Mouse (Mus musculus) lung, postnatal 25 days (tissue): ENCODE results near the gene Tcf7l1.

Experiments
- DNase-seq: peaks from one replicate; pipeline ENCODE4 v3.0.0; 2022; ENCODE audit warnings: low spot score

Gene Tcf7l1

DNA sequence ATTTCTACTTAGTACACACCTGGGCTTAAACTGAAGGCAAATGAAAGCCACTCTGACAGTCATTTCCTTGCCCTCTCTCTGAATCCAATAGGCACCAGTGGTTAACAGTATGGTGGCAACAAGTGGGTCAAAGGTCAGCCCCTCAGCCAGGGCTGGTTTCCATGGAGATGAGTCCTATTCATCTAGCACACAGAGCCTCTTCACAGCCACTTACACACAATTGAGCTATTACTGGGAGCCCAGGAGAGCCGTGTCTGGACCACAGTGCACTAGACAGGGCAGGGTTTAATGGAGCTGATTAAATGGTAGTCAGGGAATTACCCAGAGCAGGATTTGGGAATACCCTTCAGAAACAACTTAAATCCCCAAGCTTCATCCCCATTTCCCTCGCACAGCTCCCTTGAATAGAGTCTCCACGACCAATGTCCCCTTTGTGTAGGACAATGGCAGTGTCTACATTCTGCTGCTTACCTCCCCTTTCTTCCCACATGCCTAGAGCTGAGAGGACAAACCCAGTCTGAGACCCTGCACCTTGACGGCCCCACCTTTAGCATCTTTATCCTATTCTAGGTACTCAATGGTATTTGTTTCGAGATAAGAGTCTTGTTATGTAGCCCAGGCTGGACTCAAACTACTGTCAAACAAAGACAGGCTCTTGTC lies 89.5 kb downstream of the Tcf7l1 start:
- DNase-seq, result no peak

DNA sequence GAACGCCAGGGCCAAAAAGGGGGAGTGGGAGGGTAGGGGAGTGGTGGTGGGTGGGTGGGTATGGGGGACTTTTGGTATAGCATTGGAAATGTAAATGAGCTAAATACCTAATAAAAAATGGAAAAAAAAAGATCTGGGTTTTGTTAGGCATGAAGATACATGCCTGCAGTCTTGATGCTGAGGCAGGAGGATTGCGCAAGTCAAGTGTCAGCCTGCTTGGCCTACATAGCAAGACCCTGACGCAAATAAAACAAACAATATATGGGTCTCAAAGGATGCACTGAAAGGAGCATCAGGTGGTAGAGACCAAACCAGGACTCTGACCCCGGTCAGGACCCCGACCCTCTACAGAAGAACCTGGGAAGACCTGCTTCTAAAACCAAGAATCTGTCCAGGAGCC lies 90.5 kb downstream of the Tcf7l1 start:
- no peak for DNase-seq

DNA sequence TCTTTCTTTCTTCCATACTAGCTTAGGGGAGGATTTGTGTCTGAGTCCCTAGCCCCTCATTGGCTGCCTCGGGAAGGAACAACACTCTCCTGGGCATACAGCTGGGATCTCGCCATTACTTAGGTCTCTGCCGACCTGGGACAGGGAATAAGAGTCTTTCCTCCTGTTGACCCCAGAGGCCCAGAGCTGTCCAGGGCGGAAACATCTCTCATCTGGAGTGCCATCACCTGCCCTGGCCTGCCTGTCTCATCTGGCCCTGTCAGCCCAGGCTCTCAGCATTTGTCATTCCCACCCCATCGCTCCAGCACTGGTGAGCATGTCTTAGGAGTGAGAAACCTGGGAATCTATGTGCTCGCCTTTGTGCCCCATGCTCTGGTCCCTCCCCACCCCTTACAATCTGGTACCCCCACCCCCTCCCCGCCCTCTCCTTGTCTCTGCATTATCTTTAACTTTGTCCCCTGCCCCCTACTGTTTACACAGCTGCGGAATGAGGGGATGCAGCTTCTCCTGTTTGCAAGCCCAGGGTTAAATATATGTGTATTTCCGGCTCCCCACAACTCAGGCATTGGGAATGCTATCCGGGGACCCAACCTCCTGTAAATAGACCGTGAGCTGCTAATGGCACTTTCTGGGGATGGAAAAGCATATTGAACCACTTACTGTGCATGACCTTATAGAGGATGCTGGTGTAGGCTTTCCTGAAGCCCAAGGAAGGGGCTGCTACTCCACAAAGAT lies 92.3 kb downstream of the Tcf7l1 start:
- no peak for DNase-seq

DNA sequence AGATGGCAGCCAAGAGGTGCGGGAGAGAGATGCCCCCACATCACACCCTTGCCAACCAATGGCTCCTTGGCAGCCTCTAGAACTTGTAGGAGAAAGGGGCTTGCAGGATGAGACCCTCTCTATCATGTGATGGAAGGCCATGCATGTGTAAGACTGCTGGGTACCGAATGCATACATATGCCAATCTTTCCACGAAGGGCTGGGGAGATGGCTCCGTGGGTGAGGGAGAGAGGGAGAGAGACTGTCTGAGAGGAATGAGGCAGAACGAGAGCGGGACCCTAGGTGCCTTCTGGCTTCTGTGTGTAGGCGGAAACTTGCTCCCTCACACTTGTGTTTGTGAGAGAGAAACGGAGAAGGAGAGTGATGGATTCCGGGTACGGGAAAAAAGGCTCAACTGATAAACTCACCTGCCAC lies 94.3 kb downstream of the Tcf7l1 start:
- no peak for DNase-seq

DNA sequence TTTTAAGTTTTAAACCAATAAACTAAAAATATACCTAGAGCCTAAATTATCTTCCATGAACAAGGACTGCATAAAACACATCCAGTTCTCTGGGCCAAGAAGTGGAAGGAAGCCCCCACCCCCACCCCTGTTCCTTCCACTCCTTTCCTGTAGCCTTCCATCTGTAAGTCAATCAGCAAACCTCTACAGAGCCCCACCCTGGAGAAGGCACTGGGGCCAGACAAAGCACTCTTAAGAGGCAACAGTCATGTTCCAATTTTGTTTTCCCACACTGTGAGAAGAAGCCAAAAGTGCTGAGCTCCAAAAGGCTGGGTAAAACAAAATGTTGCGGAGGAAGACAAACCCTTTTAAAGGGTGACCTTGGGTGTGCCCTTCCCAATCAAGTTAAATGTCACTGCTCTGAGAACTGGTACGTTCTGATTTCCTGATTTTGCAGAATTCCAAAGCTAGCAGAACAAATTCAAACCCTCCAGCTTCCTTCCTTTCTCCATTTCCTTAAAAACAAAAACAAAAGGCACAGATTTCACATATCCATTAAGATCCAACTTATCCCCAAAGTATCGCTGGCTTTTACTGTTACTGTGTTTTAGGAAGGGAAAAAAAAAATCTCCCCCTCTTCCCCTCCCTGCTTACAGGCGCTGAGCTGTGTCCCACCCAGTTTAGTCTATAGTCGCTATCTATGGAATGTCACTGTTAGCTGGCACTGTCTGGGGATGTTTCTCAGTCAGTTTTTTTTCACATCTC lies 94.8 kb downstream of the Tcf7l1 start:
- DNase-seq, result no peak

DNA sequence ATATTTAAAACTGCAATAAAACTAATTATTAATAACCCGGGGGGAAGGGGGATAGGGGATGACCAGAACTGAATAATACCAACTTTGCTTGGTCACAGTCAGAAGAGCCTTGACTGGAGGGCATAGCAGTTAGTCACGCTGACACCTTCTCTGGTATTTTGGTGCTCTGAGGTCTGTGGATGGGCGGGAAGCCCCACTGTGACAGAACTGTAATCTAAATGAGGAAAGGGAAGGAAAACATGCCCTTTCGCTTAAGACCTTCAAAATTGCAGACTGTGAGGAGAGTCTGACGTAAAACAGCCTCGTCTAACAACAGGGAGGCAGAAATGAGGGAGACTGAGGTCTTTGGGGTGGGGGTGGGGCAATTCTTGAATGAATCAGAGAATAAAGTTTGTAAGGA lies 96.6 kb downstream of the Tcf7l1 start:
- DNase-seq, result no peak

DNA sequence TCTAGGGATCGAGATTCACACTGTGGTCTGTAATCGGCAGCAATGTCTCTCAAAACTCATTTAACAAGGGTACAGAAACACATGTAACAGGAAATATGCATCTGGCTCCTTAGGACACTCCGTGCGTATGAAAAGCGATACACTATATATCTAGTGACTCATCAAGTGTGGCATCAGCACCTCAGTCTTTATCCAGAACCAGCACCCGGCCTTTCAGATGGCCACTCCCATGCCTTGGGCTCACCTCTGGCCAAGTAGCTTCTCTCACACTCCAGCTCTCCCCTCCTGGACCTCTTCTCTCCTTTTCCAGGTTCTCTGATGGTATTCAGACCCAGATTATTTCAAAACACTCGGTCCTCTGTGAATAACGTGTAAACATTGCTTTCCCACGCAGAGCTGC lies 97.5 kb downstream of the Tcf7l1 start:
- no peak for DNase-seq

DNA sequence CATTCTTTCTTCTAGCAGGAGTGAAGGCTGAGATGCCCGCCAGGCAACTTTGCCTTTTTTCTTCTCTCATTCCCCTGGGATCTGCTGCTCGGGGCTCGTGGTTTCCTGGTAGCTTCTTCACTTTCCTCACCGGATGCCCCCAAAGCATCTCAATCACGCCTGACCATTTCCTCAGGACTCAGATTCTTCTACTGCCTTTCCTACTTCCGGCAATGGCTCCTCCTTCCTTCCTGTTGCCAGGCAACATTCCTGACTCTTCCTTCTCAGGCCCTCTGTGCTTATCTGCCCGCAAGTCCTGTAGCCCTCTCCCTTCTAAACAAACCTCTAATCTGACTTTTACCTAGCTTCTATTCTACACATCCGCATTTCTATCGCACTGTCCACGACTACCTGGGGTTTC lies 98.5 kb downstream of the Tcf7l1 start:
- DNase-seq, result no peak

DNA sequence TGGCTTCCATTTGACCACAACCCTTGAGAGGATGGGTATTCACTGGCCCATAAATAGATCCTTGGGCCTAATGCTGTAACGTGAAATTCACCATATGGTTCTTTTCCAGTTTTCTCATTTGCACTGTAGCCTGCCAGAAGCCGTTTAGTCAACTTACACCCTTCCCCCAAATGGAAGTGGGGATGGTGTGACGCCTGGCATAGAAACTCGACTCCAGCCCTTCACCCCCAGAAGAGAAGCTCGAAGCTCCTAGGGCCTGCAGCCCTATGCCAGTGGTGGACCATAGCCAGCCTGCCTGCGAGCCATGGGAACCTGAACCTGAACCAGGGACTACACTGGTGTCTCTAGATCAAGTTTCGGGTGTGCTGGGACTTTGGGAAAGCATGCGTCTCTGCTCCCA lies 99.1 kb downstream of the Tcf7l1 start:
- DNase-seq, result no peak

DNA sequence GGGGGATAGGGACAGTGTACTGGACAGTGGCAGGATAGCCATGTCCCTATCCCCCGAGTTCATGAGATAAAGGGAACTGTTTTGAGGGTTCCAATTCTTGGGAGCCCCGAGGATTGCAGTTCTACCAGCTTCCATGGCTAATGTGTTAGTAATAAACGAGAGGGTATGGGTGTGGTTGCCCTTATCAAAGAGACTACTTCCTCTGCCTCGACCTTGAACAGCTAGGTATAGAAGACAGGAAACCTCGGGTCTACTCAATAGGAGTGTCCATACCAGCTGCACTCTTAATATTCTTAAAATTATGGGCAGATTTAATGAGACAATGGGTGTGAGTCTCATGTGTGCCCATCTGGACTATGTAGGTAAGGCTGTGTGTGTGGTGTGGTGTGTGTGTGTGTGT lies 100.0 kb downstream of the Tcf7l1 start:
- no peak for DNase-seq

DNA sequence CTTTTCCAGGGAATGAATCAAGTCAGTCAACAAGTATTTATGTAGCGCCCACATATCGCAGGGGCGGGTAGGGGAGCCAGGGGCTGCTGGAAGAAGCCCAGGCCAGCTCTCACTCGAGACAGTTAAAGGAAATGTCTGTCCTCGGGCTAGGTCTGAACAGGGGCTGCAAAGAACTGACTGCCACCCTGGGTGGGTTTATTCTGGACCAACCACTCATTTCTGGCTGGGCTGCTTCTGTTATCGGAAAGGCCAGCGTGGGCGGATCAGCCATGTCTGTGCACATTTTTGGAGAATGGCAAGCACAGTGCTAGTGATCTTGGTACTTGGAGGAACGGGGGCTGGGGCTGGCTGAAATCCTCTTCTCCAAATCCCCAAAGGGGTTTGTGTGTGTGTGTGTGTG lies 103.9 kb downstream of the Tcf7l1 start:
- DNase-seq, result no peak

DNA sequence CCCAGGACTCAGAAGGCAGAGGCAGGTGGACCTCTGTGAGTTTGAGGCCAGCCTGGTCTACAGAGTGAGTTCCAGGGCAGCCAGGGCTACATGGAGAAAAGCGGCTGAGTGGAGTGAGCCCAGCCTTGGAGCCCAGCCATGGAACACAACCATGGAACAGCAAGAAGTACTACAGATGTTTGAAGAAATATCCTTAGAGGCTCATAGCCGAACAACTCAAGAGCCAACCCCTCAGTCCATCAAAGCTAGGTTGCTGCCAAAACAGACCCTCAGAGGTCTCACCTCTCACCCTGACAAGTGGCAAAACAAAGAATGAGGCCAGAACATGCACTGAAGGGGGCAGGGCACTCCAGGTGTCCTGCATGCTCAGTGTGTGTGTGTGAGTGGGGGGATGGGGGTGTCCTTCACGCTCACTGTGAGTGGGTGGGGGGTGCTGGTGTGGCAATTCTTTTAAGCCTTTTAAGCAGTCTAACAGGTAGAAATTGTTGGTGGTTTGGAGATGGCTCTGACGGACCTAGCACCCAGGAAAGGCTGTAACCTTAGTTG lies 104.7 kb downstream of the Tcf7l1 start:
- no peak for DNase-seq

DNA sequence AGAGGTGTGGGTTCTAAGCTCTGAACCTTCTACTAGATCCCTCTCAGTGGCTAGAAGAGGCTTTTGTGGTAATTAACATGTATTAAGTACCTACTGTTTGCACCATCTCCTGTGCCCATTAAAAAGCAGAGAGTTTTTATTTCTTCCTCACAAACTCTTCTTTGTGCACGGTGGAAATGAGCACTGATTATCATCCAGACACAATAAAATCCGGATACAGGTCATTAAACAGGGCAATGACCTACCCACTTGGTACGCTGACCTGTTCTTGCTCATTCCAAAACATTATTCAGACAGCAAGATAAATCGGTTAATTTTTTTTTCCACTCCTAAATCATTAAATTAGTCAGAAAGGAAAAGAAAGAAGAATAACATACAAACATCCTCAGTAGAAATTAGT lies 106.8 kb downstream of the Tcf7l1 start:
- DNase-seq, result no peak

DNA sequence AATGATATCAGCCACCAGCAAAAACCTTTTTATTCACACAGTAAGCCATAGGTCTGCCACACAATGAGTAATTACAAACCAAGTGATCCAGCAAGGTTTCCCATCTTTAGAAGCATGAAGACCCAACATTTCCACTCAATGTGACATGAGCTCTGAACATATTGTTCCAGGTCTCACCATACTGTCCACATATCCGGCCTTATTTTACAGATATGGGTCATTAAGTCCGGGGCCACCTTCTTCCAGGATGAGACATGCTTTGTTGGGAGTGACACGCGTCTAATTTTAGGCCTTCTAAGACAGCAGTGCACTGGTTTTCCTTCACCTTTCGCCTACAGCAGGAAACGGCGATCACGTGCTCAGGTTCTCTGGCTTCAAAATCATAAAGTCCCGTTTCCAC lies 108.1 kb downstream of the Tcf7l1 start:
- DNase-seq, result no peak

DNA sequence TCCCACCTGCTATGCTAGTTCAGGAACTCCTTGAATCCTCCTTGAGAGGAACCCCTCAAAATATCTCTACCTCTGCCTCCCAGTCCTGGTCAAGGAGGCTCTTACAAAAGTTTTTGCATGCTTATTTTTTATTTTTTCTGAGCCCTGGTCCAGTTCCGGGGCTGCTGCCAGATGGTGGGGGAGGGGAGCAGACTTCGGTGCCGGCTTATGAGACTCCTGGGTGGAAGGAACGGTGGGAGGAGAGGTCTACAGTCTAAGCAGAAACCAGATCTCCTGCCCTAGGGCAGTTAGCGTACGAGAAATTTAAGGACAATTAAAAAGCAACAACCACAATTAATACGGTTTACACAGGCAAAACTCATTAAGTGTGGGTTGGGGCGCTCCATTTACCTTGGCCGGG lies 110.4 kb downstream of the Tcf7l1 start:
- no peak for DNase-seq

DNA sequence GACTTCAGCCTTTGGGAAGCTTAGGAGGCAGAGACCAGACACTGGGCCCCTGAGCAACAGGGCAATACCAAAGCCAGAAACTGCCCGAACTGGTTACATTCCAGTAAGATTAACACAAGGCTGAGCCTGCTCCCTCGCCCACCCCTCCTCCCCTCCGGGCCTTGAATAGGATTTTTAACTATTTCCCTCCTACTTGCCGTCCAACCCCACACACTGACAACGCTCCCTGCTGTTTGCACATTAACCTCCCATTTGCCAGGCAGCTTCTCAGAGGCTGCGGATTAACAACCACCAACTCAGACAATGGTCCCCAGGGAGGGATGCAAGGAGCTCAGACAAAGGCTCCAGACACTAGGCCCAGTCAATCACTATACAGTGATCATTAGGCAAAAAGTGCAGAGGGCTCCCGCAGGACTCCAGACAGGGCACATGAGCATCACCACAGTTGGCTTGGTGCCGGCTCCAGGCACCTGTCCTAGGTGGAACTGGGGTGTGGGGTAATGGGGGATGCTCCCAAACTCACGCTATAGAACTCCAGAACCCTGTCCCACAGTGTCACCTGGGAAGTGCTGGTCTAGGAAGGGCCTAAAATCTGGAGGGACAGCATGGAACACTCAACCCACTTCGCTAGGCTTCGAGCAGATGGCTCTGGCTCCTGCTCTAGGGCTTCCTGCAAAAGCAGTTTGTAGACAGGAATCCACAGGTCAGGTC lies 111.4 kb downstream of the Tcf7l1 start:
- DNase-seq, result no peak

DNA sequence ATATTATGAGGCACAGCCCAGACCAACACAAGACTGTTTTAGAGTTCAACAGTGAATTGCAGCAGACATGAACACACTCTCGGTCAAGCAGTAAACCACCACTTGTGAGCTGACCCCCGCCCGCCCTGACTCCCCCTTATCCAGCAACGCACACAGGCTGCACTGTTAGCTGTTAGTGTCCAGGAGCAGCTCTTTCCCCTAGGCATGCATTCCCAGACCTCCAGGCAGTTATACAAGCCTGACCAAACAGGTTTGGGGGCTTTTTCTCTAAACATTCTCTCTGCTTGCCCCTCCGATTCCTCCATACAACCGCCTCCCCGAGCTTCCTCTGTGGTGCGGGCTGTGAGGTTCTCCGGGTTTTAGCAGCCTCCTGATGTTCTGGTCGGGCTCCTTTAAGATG lies 112.0 kb downstream of the Tcf7l1 start:
- no peak for DNase-seq

DNA sequence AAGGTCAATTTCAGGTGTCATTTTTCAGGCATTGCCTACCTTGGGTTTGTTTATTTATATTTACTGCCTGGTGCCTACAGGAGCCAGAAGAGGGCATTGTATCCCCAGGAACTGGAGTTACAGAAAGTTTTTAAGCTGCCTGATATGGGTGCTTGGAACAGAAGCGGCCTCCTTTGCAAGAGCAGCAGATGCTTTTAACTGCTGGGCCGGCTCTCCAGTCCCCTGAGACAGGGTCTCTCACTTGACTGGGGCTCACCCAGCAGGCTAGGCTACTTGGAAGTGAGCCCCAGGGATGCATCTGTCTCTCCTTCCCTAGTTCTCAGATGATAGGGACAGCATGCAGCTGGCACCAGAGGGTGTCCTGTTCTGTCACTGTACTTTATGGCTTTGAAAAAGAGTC lies 112.7 kb downstream of the Tcf7l1 start:
- no peak for DNase-seq

DNA sequence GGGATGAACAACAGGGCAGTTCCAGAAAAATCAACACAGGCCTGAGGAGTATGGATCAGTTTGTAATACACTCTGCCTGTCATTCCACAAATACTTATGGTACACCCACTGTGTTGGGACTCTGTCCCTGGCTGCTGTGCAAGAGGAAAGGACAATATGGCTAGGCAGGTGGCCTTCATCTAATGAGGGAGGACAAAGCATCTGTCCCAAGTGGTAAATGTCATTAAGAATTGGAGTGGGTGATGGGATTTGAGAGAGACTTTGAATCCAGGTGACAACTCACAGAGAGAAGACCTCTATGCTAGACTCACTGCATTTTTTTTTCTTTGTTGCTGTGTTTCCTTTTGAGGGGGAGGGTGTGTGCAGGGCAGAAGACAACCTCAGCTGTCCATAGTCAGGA lies 115.3 kb downstream of the Tcf7l1 start:
- no peak for DNase-seq

DNA sequence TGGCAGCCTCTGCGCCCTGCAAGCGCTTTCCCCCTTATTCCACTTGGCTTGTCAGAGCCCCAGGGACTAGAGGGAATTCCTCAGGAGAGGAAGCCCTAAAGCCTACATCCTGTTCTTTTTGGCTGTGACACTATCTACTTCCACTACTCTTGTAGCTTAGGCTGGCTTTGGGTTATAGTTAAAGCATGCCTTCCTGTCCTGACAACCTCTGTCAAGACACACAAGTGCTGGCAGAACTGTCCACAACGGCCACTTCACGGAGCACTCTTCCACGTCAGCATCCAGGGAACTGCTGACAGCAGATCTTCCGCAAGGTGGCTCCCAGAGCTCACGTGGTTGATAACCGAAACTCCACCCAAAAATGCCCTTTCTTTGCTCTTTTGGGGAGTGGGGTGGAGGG lies 117.9 kb downstream of the Tcf7l1 start:
- DNase-seq, result no peak

DNA sequence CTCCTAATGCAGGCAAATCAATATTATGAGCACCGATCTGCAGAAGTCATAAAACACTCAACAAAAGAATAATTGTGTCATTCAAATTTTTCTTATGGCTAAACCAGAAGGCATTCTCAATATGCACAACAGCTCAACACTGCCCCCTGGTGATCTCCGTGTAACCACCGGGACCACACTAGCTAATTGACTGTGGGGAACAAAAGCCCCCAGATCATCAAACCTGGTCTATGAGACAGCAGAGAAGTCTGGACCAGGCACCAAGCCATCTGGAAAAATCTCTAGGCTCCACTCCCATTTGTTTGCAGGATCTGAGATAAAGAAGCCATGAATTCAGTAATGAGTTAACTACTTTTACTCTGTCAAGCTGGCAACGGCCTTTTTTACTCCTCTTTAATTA lies 122.0 kb downstream of the Tcf7l1 start:
- DNase-seq, result peak; percentile 70

DNA sequence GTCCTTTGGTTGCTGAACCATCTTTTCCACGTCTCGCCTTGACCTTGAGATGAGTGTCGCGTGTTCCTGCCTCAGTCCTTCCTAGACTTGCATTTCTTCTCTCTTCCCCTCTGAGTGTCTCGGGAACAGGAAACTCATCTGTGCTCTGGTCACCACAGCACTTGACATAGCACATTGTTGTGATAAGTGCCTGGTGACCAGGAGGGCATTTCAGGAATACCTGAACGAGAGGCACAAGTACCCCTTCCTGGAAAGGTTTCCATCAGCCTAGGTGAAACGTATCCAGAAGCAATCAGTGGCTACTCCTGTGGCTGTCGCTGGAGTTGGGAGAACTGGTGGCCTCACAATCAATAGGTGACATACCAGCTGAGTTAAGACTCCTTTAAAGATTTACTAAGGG lies 124.8 kb downstream of the Tcf7l1 start:
- DNase-seq, result peak; percentile 60
